Mouse (Mus musculus) limb, embryonic 12.5 days (tissue): Measurements from ENCODE around the gene Tmem163. TPM values are rescaled to one million over a fixed set of nuclear protein-coding genes. Genes with fewer than 3 reads are reported as not detected.

ENCODE experiments used
- ATAC-seq: fragments of 200-750 bp; cut with Nextera tagmentation; 2 replicates; pipeline ENCODE4 v1.8.0; 2017; ENCODE audit warnings: low read depth, moderate TSS enrichment; ENCODE audit not compliant: insufficient number of reproducible peaks, insufficient read depth, low FRiP score, low TSS enrichment
- H3K27ac ChIP-seq: fragments of 300-500 bp; sonication (generic); 2 replicates; pipeline ENCODE4 v1.5.1; 2016; ENCODE audit warnings: mild to moderate bottlenecking, moderate library complexity
- H3K27me3 ChIP-seq: fragments of 300-500 bp; sonication (generic); 2 replicates; pipeline ENCODE4 v1.6.1; 2016; ENCODE audit warnings: mild to moderate bottlenecking, moderate library complexity
- H3K36me3 ChIP-seq: fragments of 300-500 bp; sonication (generic); 2 replicates; pipeline ENCODE4 v1.6.1; 2016; ENCODE audit warnings: mild to moderate bottlenecking, moderate library complexity
- H3K4me1 ChIP-seq: fragments of 300-500 bp; sonication (generic); replicated peaks from 2 replicates; pipeline ENCODE4 v1.6.1; 2016
- H3K4me2 ChIP-seq: fragments of 300-500 bp; sonication (generic); 2 replicates; pipeline ENCODE4 v1.6.1; 2016; ENCODE audit warnings: mild to moderate bottlenecking, moderate library complexity
- H3K4me3 ChIP-seq: fragments of 300-500 bp; sonication (generic); replicated peaks from 2 replicates; pipeline ENCODE4 v1.5.1; 2016; ENCODE audit warnings: mild to moderate bottlenecking
- H3K9ac ChIP-seq: fragments of 300-500 bp; sonication (generic); replicated peaks from 2 replicates; pipeline ENCODE4 v1.6.1; 2016; ENCODE audit warnings: mild to moderate bottlenecking, moderate library complexity
- H3K9me3 ChIP-seq: fragments of 300-500 bp; sonication (generic); 2 replicates; pipeline ENCODE4 v1.6.1; 2016; ENCODE audit warnings: mild to moderate bottlenecking, moderate library complexity
- WGBS: fragments of 180-500 bp; shearing (Covaris S2); methylation state at CpG from one replicate; pipeline ENCODE4 v1.1.7; 2016; 5-methylcytosine and 5-hydroxymethylcytosine counted together
- polyA plus RNA-seq: library from polyadenylated mRNA; unstranded; fragments of >200 nt; fragmentation: Nextera tagmentation; extraction: Ambion mirVana; gene quantifications from 2 replicates; pipeline ENCODE4 v1.2.1, GENCODE M21; 2016

The Tmem163 gene
- polyA plus RNA-seq, 1 experiment from 2014 or later, result 6.9 TPM

DNA sequence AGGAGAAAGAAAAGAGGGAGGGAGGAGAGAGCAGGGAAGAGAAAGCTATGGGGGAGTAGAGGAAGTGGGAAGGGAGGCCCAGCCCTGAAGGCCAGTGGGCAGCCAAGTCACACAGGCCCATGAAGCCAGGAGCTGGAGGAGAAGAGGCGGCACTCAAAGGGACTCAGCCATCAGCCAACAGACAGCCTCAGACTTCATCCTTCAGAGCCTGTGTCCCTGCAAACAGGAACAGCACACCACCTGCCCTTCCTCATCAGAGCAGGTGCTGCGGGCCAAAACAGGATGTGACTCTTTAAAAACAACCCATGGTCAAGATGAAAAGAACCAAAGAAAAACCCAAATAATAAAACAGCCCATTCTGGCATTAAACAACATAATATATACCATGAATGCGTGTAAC lies 165.7 kb downstream of the Tmem163 start:
- no peak overlapping the region for H3K9ac ChIP-seq
- no peaks in the 10 kb centered on the region for H3K36me3 ChIP-seq
- 86% methylated on average over 3 of the region's 3 CpGs for WGBS
- ATAC-seq, result no peak
- no peaks in the 10 kb centered on the region for H3K27me3 ChIP-seq
- no peak overlapping the region for H3K4me3 ChIP-seq
- no peak overlapping the region for H3K4me2 ChIP-seq
- no peak overlapping the region for H3K27ac ChIP-seq
- H3K9me3 ChIP-seq, result peaks cover 10% of the 10 kb centered on the region; the same call in 1 of the 2 replicates
- H3K4me1 ChIP-seq, result no peaks in the 10 kb centered on the region

DNA sequence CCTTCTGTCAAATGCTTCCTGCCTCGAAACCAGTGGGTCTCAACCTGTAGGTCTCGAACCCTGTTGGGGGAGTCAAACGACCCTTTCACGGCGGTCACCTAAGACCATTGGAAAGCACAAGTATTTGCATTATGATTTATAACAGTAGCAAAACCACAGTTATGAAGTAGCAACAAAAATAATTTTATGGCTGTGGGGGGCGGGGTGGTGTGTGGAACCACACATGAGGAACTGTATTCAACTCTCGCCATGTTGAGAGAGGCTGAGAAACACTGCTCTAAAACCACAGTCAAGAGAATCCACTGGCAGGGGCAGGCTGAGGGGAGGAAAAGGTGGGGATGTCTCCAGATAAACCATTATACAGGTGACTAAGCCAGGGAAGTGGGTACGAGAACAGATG lies 166.2 kb downstream of the Tmem163 start:
- Histone ChIP-seq H3K27ac (no peak overlapping the region), H3K4me3 (no peak overlapping the region), H3K4me1 (0 out of 2 replicates have a peak, but pooled peaks cover 5% of the 10 kb centered on the region), H3K9ac (no peak overlapping the region), H3K36me3 (no peaks in the 10 kb centered on the region), H3K9me3 (peaks cover 10% of the 10 kb centered on the region; the same call in 1 of the 2 replicates), H3K4me2 (no peak overlapping the region), H3K27me3 (no peaks in the 10 kb centered on the region)
- WGBS, result 86% methylated on average over 8 of the region's 8 CpGs
- ATAC-seq, result no peak

DNA sequence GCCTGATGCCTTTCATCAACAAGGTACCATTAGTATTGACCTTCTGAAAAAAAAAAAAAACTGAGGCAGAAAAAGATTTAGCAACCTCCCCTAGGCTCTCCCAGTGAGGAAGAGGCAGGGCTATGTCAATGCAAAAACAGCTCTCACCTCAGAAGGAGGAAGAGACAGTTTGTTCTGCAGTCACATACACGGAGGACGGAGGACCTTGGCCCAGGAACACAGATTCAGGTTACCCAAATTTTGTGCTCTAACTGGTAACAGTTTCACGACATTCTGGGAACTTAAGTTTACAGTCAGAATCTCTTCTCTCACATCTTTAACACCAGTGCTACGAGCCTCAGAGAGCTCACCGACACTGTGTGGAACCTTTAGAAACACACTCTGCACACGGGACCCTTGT lies 166.6 kb downstream of the Tmem163 start:
- WGBS, result 72% methylated on average over 6 of the region's 6 CpGs

DNA sequence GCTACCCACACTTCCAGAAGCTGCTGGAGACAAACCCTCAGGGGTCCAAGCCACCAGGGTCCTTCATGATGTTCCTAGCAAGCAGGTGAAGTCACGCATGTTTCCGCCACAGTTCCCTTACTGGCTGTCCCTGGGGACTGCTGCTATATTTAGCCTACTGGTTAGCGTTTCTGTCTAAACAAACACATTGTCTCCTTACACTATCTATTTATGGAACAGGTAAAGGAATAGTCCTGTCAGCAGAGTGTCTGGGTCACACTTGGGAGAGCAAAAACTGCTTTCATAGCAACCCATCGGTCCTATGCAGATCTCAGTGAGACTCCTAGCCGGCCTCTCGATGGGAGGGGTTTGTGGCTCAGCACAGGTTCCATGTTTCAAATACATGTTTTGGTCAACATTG lies 168.0 kb downstream of the Tmem163 start:
- Histone ChIP-seq H3K4me2 (no peak overlapping the region), H3K9ac (no peak overlapping the region), H3K27me3 (0 out of 2 replicates have a peak, but pooled peaks cover 3% of the 10 kb centered on the region), H3K27ac (no peak overlapping the region), H3K9me3 (peaks cover 6% of the 10 kb centered on the region; the same call in 1 of the 2 replicates), H3K4me3 (no peak overlapping the region), H3K36me3 (no peaks in the 10 kb centered on the region), H3K4me1 (0 out of 2 replicates have a peak, but pooled peaks cover 6% of the 10 kb centered on the region)
- 89% methylated on average over 6 of the region's 6 CpGs for WGBS
- ATAC-seq, result no peak

More for the DNA sequence above, 166.6 kb downstream of the Tmem163 start:
- H3K4me1 ChIP-seq, result 0 out of 2 replicates have a peak, but pooled peaks cover 6% of the 10 kb centered on the region
- no peak overlapping the region for H3K4me3 ChIP-seq
- no peaks in the 10 kb centered on the region for H3K27me3 ChIP-seq
- no peak overlapping the region for H3K9ac ChIP-seq
- no peak overlapping the region for H3K27ac ChIP-seq
- no peak for ATAC-seq
- H3K36me3 ChIP-seq, result no peaks in the 10 kb centered on the region
- H3K9me3 ChIP-seq, result peaks cover 10% of the 10 kb centered on the region; the same call in 1 of the 2 replicates
- no peak overlapping the region for H3K4me2 ChIP-seq

DNA sequence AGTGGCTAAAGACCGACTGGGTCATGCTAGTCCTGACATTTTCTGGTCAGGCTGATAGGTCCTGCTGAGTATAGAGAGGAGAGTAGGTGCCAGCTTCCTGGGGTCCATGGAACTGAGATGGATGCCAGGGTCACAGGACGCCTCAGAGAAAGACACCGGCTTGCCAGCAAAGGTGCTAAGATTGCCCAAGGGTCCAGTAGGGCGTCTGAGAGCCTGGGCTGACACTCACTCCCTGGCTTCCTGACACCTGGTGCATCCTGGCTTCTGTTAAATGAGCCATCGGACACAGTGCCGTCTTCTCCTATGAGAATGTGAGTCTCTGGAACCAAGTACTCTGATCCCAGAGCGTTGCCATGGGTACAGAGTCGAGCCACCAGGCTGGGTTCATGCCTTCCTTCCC lies 170.4 kb downstream of the Tmem163 start:
- no peak for ATAC-seq
- H3K9ac ChIP-seq, result no peak overlapping the region
- H3K4me1 ChIP-seq, result 0 out of 2 replicates have a peak, but pooled peaks cover 6% of the 10 kb centered on the region
- 0 out of 2 replicates have a peak, but pooled peaks cover 3% of the 10 kb centered on the region for H3K27me3 ChIP-seq
- H3K36me3 ChIP-seq, result no peaks in the 10 kb centered on the region
- no peaks in the 10 kb centered on the region for H3K9me3 ChIP-seq
- 78% methylated on average over 8 of the region's 8 CpGs for WGBS
- no peak overlapping the region for H3K4me2 ChIP-seq
- no peak overlapping the region for H3K27ac ChIP-seq
- no peak overlapping the region for H3K4me3 ChIP-seq

DNA sequence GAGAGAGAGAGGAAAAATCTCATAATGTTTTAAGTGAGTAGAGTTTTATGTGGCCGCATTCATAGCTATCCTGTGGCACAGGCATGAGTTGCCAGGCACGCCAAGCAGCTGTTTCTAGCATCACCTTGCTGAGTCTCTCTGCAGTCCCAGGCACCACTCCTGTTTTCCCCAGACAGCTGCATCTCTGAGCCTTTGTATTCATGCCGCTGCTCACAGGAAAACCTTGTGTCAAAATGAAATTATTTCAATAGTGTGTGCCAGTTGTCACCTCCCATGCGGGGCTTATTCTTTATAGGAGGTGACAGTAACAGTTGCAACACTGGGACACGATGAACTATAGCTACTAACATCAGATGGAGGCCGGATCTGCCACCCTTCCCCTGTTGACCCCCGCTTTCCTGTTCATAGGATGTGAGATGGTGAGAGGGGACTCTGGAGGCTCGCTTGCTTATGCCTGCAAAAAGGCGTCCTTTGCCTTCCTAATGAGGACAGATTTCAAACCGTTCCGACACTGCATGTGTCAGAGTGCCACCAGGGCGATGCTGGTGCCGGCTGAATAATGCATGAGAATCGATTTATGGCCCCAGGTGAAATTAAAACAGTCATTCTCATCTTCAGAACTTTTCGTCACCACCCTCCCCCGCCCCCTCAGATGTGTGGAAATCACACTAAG lies 171.1 kb downstream of the Tmem163 start:
- no peaks in the 10 kb centered on the region for H3K36me3 ChIP-seq
- H3K4me2 ChIP-seq, result no peak overlapping the region
- 0 out of 2 replicates have a peak, but pooled peaks cover 3% of the 10 kb centered on the region for H3K27me3 ChIP-seq
- no peak overlapping the region for H3K27ac ChIP-seq
- ATAC-seq, result no peak
- 0 out of 2 replicates have a peak, but pooled peaks cover 6% of the 10 kb centered on the region for H3K4me1 ChIP-seq
- no peak overlapping the region for H3K9ac ChIP-seq
- H3K9me3 ChIP-seq, result no peaks in the 10 kb centered on the region
- H3K4me3 ChIP-seq, result no peak overlapping the region
- WGBS, result 69% methylated on average over 16 of the region's 16 CpGs

DNA sequence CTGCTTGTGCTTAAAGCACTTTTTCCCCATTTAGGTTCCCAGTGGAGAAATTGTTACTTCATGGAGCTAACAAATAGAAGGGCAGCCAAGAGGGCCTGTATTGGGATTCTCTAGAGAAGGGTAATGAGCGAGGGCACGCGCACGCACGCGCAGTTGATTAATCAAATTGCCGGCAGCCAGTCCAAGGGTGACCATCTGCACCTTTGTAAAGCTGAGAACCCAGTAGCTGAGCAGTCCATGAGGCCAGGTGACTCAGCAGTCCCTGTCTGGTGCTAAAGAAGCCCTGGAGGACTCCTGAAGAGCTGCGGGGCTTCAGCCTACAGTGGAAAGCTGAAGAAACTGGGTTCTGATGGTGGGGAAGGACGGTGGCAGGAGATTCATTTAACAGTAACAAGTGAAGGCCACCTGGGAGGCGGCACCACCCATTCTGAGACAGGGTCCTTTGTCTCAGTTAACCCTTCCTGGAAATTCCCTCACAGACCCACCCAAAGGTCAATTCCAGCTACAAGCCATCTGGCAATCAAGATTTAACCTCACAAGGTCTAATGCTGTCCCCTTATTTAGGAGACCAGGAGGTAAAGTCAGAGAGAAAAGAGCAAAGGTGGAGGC lies 172.2 kb downstream of the Tmem163 start:
- 69% methylated on average over 10 of the region's 10 CpGs for WGBS
- Histone ChIP-seq H3K9me3 (no peaks in the 10 kb centered on the region), H3K27ac (no peak overlapping the region), H3K4me3 (no peak overlapping the region), H3K27me3 (0 out of 2 replicates have a peak, but pooled peaks cover 3% of the 10 kb centered on the region), H3K4me1 (0 out of 2 replicates have a peak, but pooled peaks cover 6% of the 10 kb centered on the region), H3K9ac (no peak overlapping the region), H3K4me2 (no peak overlapping the region), H3K36me3 (no peaks in the 10 kb centered on the region)
- no peak for ATAC-seq

DNA sequence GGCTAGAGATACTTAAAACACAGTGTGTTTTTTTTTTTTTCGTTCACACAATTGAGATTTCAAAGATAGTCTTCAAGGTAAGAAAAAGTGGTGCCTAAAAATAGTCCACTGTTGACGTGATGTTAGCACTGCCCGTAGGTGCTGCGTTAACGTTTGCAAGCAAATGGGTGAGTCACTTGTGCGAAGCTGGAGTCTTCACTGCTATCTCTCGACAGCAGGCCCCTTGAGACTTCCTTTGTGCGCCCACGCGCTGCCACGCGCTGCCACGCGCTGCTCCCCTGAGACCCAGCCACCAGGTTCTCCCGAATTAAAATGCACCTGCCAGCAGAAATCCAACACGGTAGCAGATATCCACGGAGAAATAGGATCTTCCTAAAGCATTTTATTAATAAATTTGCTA lies 178.6 kb downstream of the Tmem163 start:
- no peak overlapping the region for H3K27ac ChIP-seq
- H3K4me1 ChIP-seq, result no peaks in the 10 kb centered on the region
- no peak overlapping the region for H3K4me2 ChIP-seq
- no peaks in the 10 kb centered on the region for H3K36me3 ChIP-seq
- 0 out of 2 replicates have a peak, but pooled peaks cover 3% of the 10 kb centered on the region for H3K27me3 ChIP-seq
- 85% methylated on average over 17 of the region's 17 CpGs for WGBS
- ATAC-seq, result no peak
- H3K4me3 ChIP-seq, result no peak overlapping the region
- no peaks in the 10 kb centered on the region for H3K9me3 ChIP-seq
- H3K9ac ChIP-seq, result no peak overlapping the region

DNA sequence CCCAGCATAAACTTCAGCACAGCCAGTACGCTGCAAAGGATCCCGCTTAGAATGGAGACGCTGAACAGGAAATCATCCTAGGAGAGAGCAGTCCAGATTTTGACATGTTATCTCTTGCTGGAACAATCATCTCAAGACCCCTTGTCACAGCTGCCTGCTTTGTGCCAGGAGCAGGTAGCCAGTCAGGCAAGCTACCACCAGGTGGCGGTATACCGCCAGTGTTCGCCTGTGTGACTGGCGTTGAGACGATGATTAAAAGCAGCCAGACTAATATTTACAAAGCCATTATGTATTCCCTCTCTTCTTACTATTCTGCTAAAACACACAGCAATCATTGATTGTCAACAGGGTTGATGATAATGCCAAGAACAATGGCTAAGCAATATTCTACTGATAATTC lies 179.1 kb downstream of the Tmem163 start:
- Histone ChIP-seq H3K36me3 (no peaks in the 10 kb centered on the region), H3K9me3 (no peaks in the 10 kb centered on the region), H3K9ac (no peak overlapping the region), H3K4me3 (no peak overlapping the region), H3K4me2 (no peak overlapping the region), H3K27ac (no peak overlapping the region), H3K4me1 (no peaks in the 10 kb centered on the region), H3K27me3 (0 out of 2 replicates have a peak, but pooled peaks cover 3% of the 10 kb centered on the region)
- WGBS, result 6% methylated on average over 8 of the region's 8 CpGs
- no peak for ATAC-seq

DNA sequence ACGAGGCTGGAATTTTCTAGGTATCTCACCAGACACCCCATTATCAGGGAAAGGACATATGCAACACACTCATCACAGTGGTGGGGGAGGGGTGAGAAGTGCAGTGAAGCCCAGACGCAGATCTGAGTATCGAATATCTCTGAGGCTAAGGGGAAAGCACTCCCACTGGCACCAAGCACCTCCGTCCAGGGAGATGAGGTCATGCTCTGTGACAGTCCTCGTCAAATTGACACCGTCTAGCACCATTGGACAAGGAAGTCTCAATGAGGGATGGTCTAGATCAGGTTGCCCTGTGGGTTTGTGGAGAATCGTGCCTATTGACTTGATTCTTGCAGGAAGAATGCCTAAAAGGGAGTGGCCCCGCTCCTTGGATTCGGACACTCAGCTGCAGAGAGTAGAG lies 180.6 kb downstream of the Tmem163 start:
- H3K36me3 ChIP-seq, result no peaks in the 10 kb centered on the region
- H3K9ac ChIP-seq, result no peak overlapping the region
- H3K27ac ChIP-seq, result no peak overlapping the region
- WGBS, result 66% methylated on average over 9 of the region's 9 CpGs
- no peaks in the 10 kb centered on the region for H3K4me1 ChIP-seq
- H3K4me2 ChIP-seq, result no peak overlapping the region
- H3K27me3 ChIP-seq, result 0 out of 2 replicates have a peak, but pooled peaks cover 3% of the 10 kb centered on the region
- no peak overlapping the region for H3K4me3 ChIP-seq
- no peak for ATAC-seq
- H3K9me3 ChIP-seq, result no peaks in the 10 kb centered on the region

DNA sequence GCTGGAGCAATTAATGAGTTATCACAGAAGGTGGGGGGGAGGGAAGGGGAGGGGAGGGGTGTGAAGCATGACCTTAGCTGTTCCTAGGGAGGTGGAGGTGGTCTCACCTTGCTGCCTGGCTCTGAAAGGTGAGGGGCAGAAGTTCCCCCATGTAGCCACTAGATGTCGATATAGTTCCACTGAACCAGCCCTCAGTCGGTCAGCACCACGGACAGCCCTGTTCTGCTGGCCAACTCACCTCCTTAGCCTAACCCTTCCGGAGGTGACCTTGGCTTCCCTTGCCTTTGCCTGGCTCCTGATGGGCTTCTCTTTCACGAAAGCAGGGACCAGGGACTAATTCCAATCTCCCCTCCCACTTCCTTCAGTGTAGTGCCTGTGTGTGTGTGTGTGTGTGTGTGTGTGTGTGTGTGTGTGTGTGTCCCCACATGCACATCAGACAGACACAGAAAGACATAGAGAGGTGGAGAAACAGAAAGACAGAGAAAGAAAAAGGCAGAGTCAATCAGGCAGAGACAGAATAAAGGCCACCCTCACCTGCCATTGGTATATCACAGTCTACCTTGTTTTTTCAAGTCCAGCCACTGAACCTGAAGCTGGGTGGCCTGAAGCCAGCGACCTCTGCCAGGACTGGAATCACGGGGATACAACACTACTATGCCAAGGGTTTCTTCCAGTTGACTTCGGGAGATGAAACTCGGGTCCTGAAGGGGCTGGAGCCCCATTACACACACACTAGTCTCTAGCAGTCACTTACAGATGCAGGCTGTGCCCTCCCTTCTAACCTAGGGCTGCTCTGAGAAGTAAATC lies 182.4 kb downstream of the Tmem163 start:
- no peaks in the 10 kb centered on the region for H3K4me1 ChIP-seq
- ATAC-seq, result peak; percentile 52; the same call in 1 of the 2 replicates
- no peak overlapping the region for H3K4me3 ChIP-seq
- H3K36me3 ChIP-seq, result no peaks in the 10 kb centered on the region
- no peak overlapping the region for H3K27ac ChIP-seq
- H3K9ac ChIP-seq, result no peak overlapping the region
- no peaks in the 10 kb centered on the region for H3K9me3 ChIP-seq
- H3K4me2 ChIP-seq, result no peak overlapping the region
- H3K27me3 ChIP-seq, result 0 out of 2 replicates have a peak, but pooled peaks cover 3% of the 10 kb centered on the region
- WGBS, result 36% methylated on average over 9 of the region's 9 CpGs
